Comparison of ENCODE assay signal across 15 mouse cellular contexts in genomic region chr9:60749105-60749504, GRCm38 (mm10). TPM values are rescaled to one million over a fixed set of nuclear protein-coding genes. Genes with fewer than 3 reads are reported as not detected.
DNase-seq lines count a peak whose midpoint lies in the region; ATAC-seq and TF ChIP-seq lines count a peak whose summit lies in the region.
"Had no signal": no experiment of that assay in that cellular context is flagged by ENCODE, and none has a peak within 500 bp of the region (broad histone marks: within the 10 kb centered on the region; RNA-seq: fewer than 3 reads in every experiment).

No protein-coding gene starts in this region.

- H3K4me3 ChIP-seq in liver, adult 2 months (ENCODE audit: insufficient read depth, low read depth, low read length), result no peak overlapping the region
- no peak overlapping the region for H3K4me3 ChIP-seq in liver, embryonic 12.5 days
- H3K4me3 ChIP-seq in ES-Bruce4 (ENCODE audit: low read depth, low read length), result no peak overlapping the region
- H3K4me3 ChIP-seq: limb, embryonic 10.5 days; neural tube, embryonic 12.5 days had no signal

- no peaks in the 10 kb centered on the region for H3K4me1 ChIP-seq in liver, adult 2 months (ENCODE audit: control insufficient read depth, insufficient read depth, low read length)
- H3K4me1 ChIP-seq in liver, embryonic 12.5 days, result no peaks in the 10 kb centered on the region
- H3K4me1 ChIP-seq in ES-Bruce4 (ENCODE audit: control insufficient read depth, insufficient read depth, low read length), result no peaks in the 10 kb centered on the region
- H3K4me1 ChIP-seq: limb, embryonic 10.5 days; neural tube, embryonic 12.5 days had no signal

- TF ChIP-seq CTCF in liver, adult 2 months (IDR thresholded peaks at IDR 0.05; ENCODE audit: low read depth, low read length), result peak; percentile 23; the same call in 1 of the 2 replicates
- TF ChIP-seq CTCF in ES-Bruce4 (IDR thresholded peaks at IDR 0.05; ENCODE audit: low read depth, low read length), result peak; percentile 44

- TF ChIP-seq EP300 in ES-Bruce4 (IDR thresholded peaks at IDR 0.05; ENCODE audit: insufficient read depth, low read depth, low read length), result no peak

- peaks cover 4% of the 10 kb centered on the region; the same call in 1 of the 2 replicates for H3K9me3 ChIP-seq in liver, embryonic 12.5 days (replicated peaks)
- H3K9me3 ChIP-seq in ES-Bruce4 (replicated peaks; ENCODE audit: control insufficient read depth, insufficient read depth, low read length, poor library complexity, severe bottlenecking), result no peaks in the 10 kb centered on the region
- H3K9me3 ChIP-seq: limb, embryonic 10.5 days; neural tube, embryonic 12.5 days had no signal

- no peaks in the 10 kb centered on the region for H3K27me3 ChIP-seq in liver, adult 2 months (ENCODE audit: control insufficient read depth, insufficient read depth, low read length)
- H3K27me3 ChIP-seq in liver, embryonic 12.5 days (replicated peaks), result no peaks in the 10 kb centered on the region; the same call in 1 of the 2 replicates
- H3K27me3 ChIP-seq in ES-Bruce4 (ENCODE audit: control insufficient read depth, insufficient read depth, low read length, poor library complexity, severe bottlenecking), result no peaks in the 10 kb centered on the region
- H3K27me3 ChIP-seq: neural tube, embryonic 12.5 days had no signal

- H3K4me2 ChIP-seq in liver, embryonic 12.5 days, result no peak overlapping the region
- H3K4me2 ChIP-seq: neural tube, embryonic 12.5 days had no signal

- no peak for TF ChIP-seq POLR2A in liver, adult 2 months (IDR thresholded peaks at IDR 0.05; ENCODE audit: extremely low read depth, insufficient read depth, low read length)
- no peak for TF ChIP-seq POLR2A in ES-Bruce4 (IDR thresholded peaks at IDR 0.05; ENCODE audit: insufficient read depth, low read length)

- H3K9ac ChIP-seq in liver, adult 2 months (ENCODE audit: low read depth, low read length), result no peak overlapping the region
- H3K9ac ChIP-seq in liver, embryonic 12.5 days, result no peak overlapping the region
- no peak overlapping the region for H3K9ac ChIP-seq in ES-Bruce4 (ENCODE audit: low read depth, poor library complexity, severe bottlenecking)
- H3K9ac ChIP-seq: neural tube, embryonic 12.5 days had no signal

- DNase-seq in CD4-positive, CD25-positive, alpha-beta regulatory T cell, adult 2 months (ENCODE audit: low read depth, low spot score), result peak; percentile 17
- no peak for DNase-seq in liver, adult 2 months (ENCODE audit: extremely low read depth, low read depth, low spot score)
- peak; percentile 7 for DNase-seq in c-Kit-positive CD71-positive TER-119-positive erythroid progenitor cells, embryonic 14.5 days (ENCODE audit: low spot score)
- DNase-seq in spleen, postnatal 36 days (ENCODE audit: low spot score in 2 of 2), result no peak
- no peak for DNase-seq in frontal cortex, postnatal 25 days (ENCODE audit: low spot score in 2 of 2)
- DNase-seq: heart, postnatal 4 days; kidney, adult 18-20 months; lung, postnatal 14 days; midbrain, embryonic 14.5 days had no signal

- no peaks in the 10 kb centered on the region for H3K36me3 ChIP-seq in liver, adult 2 months (ENCODE audit: control insufficient read depth, insufficient read depth, low read length)
- no peaks in the 10 kb centered on the region for H3K36me3 ChIP-seq in liver, embryonic 12.5 days
- H3K36me3 ChIP-seq in ES-Bruce4 (ENCODE audit: control insufficient read depth, insufficient read depth, low read length, poor library complexity, severe bottlenecking), result no peaks in the 10 kb centered on the region
- H3K36me3 ChIP-seq: limb, embryonic 10.5 days; neural tube, embryonic 12.5 days had no signal

- no peaks in the 10 kb centered on the region for H3K79me2 ChIP-seq in liver, adult 2 months (ENCODE audit: control insufficient read depth, insufficient read depth, low read length)

- no peak overlapping the region for H3K27ac ChIP-seq in liver, adult 2 months (replicated peaks; ENCODE audit: insufficient read depth, low read depth, low read length)
- H3K27ac ChIP-seq in liver, embryonic 12.5 days, result no peak overlapping the region
- H3K27ac ChIP-seq in ES-Bruce4 (ENCODE audit: insufficient read depth, low read length), result no peak overlapping the region
- H3K27ac ChIP-seq: limb, embryonic 10.5 days; neural tube, embryonic 12.5 days had no signal

- 94% methylated on average over 2 of the region's 2 CpGs for WGBS in liver, adult 2 months
- 68% methylated on average over 2 of the region's 2 CpGs for WGBS in liver, embryonic 12.5 days (ENCODE audit: insufficient replicate concordance)

- no peak for ATAC-seq in CD4-positive, CD25-positive, alpha-beta regulatory T cell, adult 4 months
- ATAC-seq in liver, embryonic 12.5 days, result no peak

RNA-seq across cellular contexts. Expression of gene Larp6, which starts 36.3 kb away (rescaled TPM):
- polyA plus RNA-seq in CD4-positive, CD25-positive, alpha-beta regulatory T cell, adult 4 months (2017; shearing (Covaris generic)), result not detected
- total RNA-seq in liver, adult 2 months (2014; rRNA removed), result not detected in 2 replicates
- polyA plus RNA-seq in liver, adult 2 months (2012; rRNA removed), result 0.04 TPM in 1 of 2 replicates, not detected in the other
- 0.05 and 0.25 TPM in 2 replicates for polyA plus RNA-seq in liver, embryonic 12.5 days (2016; fragmentation: Nextera tagmentation; extraction: Ambion mirVana)
- 0.37 TPM in 1 of 2 replicates, not detected in the other for polyA plus RNA-seq in ES-Bruce4 (2011; ENCODE audit: insufficient read depth, insufficient read length, low read depth, missing spikeins)
- total RNA-seq: granulocyte monocyte progenitor cell, adult 5-6 weeks had no signal

RNA-seq across cellular contexts. Expression of gene Uaca, which starts 45.2 kb away (rescaled TPM):
- not detected for polyA plus RNA-seq in CD4-positive, CD25-positive, alpha-beta regulatory T cell, adult 4 months (2017; shearing (Covaris generic))
- 3.5 and 3.7 TPM in 2 replicates for total RNA-seq in liver, adult 2 months (2014; rRNA removed)
- polyA plus RNA-seq in liver, adult 2 months (2012; rRNA removed), result 1.7 and 2.0 TPM in 2 replicates
- polyA plus RNA-seq in liver, embryonic 12.5 days (2016; fragmentation: Nextera tagmentation; extraction: Ambion mirVana), result 6.6 and 7.3 TPM in 2 replicates
- polyA plus RNA-seq in ES-Bruce4 (2011; ENCODE audit: insufficient read depth, insufficient read length, low read depth, missing spikeins), result 29.7 and 31.0 TPM in 2 replicates

Comparison
In these comparisons a context has a peak if more than half of its experiments do, and no peak if none do; other contexts are left out.
1. DNase-seq: peak in CD4-positive, CD25-positive, alpha-beta regulatory T cell, adult 2 months (single experiment) and c-Kit-positive CD71-positive TER-119-positive erythroid progenitor cells, embryonic 14.5 days (single experiment); none in liver, adult 2 months (single experiment), spleen, postnatal 36 days (0 of 2) and frontal cortex, postnatal 25 days (0 of 2).